Mouse (Mus musculus): ENCODE data around the gene Phactr4. TPM values are rescaled to one million over a fixed set of nuclear protein-coding genes. Genes with fewer than 3 reads are reported as not detected.

Phactr4 gene
- total and polyA plus RNA-seq, 3 experiments: 7.2 to 79.5 (median 28.7) TPM

DNA sequence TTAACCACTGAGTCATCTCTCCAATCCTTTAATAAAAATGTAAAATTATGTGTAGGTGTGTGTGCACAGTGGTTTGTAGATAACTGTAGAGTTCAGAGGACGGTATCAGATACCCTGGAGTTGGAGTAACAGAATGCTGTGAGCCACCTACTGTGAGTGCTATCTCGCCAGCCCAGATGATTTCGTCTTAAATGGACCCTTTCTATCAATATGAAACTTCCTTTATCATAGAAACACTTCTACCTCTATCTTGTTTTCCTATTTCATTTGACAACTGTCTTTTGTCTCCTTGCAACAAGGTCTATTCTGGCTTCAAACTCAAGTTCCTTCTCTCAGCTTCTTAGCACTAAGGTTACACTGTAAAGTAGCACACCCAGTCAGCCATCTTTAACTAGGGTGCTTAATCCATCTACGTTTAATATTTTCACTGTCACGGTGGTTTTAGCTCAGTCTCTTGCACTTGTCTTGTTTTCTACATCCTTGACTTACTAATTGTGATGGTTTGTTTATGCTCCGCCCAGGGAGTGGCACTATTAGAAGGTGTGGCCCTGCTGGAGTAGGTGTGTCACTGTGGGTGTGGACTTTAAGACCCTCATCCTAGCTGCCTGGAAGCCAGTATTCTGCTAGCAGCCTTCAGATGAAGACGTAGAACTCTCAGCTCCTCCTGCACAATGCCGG, 31.1 kb downstream of the Phactr4 start:
- Histone ChIP-seq H3K4me1 (ENCODE audit: control insufficient read depth in 1 of 2, insufficient read depth in 2 of 2, low read length in 2 of 2) (peaks cover 12 to 33% of the 10 kb centered on the region in 2 experiments), H3K36me3 (ENCODE audit: control insufficient read depth in 1 of 2, insufficient read depth in 2 of 2, low read length in 2 of 2) (peaks cover 0 to 42% of the 10 kb centered on the region in 2 experiments; a peak in 3 of 4 replicates), H3K4me3 (ENCODE audit: control insufficient read depth in 1 of 2, insufficient read depth in 1 of 2, low read depth in 2 of 2, low read length in 2 of 2) (no peak overlapping the region)

DNA sequence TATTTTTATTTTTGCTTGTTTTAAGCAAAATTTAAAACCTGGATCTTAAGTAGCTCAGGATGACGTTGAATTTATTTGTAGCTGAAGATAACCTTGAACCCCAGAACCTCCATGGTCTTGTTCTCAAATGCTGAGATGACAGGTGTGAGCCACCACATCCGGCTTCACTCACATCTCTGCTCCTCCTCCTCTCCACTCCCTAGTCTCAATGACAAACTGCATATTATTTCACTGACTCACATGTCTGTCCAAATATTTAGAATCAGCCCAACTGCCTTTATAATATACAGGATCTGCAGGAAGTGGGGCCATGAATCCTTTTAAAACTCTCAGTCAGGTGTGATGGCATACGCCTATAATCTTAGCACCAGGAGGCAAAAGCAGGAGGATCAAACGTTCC, 33.0 kb downstream of the Phactr4 start:
- Histone ChIP-seq H3K79me2 (ENCODE audit: control insufficient read depth, insufficient read depth, low read length, poor library complexity) (peaks cover 30% of the 10 kb centered on the region), H3K27ac (ENCODE audit: control insufficient read depth, low read depth, low read length) (no peak overlapping the region; the same call in 1 of the 2 replicates), H3K36me3 (ENCODE audit: control insufficient read depth in 1 of 2, insufficient read depth in 2 of 2, low read length in 2 of 2) (peaks cover 5 to 29% of the 10 kb centered on the region in 2 experiments), H3K9ac (ENCODE audit: control insufficient read depth, low read depth, low read length, poor library complexity, severe bottlenecking) (no peak overlapping the region), H3K27me3 (ENCODE audit: control insufficient read depth in 1 of 2, insufficient read depth in 2 of 2, low read length in 2 of 2) (no peaks in the 10 kb centered on the region), H3K4me1 (ENCODE audit: control insufficient read depth in 1 of 2, insufficient read depth in 2 of 2, low read length in 2 of 2) (peaks cover 12 to 25% of the 10 kb centered on the region in 2 experiments), H3K9me3 (replicated peaks; ENCODE audit: insufficient read depth, low read length) (no peaks in the 10 kb centered on the region), H3K4me3 (ENCODE audit: control insufficient read depth in 1 of 2, insufficient read depth in 1 of 2, low read depth in 2 of 2, low read length in 2 of 2) (no peak overlapping the region)
- no peak for TF ChIP-seq MYB (IDR thresholded peaks at IDR 0.05; ENCODE audit: low read depth, low read length)
- no peak for TF ChIP-seq MAZ (IDR thresholded peaks at IDR 0.05; ENCODE audit: low read depth, low read length)
- TF ChIP-seq ETS1 (IDR thresholded peaks at IDR 0.05; ENCODE audit: low read depth, low read length): no peak
- no peak for TF ChIP-seq MXI1 (IDR thresholded peaks at IDR 0.05; ENCODE audit: low read depth, low read length)
- TF ChIP-seq MAX (IDR thresholded peaks at IDR 0.05; ENCODE audit: low read length): no peak
- no peak for TF ChIP-seq ELF1 (IDR thresholded peaks at IDR 0.05; ENCODE audit: low read depth, low read length)
- TF ChIP-seq KAT2A (conservative IDR thresholded peaks at IDR 0.05; ENCODE audit: low read depth, low read length): no peak
- no peak for TF ChIP-seq TCF12 (IDR thresholded peaks at IDR 0.05; ENCODE audit: low read depth, low read length)
- no peak for TF ChIP-seq NELFE (IDR thresholded peaks at IDR 0.05; ENCODE audit: low read depth, low read length)
- TF ChIP-seq ZKSCAN1 (IDR thresholded peaks at IDR 0.05; ENCODE audit: low read depth, low read length): no peak
- no peak for TF ChIP-seq JUND (IDR thresholded peaks at IDR 0.05; ENCODE audit: low read depth, low read length)
- no peak for TF ChIP-seq POLR2AphosphoS5 (IDR thresholded peaks at IDR 0.05; ENCODE audit: borderline replicate concordance, low read depth, low read length)
- TF ChIP-seq CTCF (IDR thresholded peaks at IDR 0.05 in 2 of 3, conservative IDR thresholded peaks at IDR 0.05 in 1 of 3; ENCODE audit: control insufficient read depth in 1 of 3, insufficient read depth in 1 of 3, low read depth in 2 of 3, low read length in 3 of 3, poor library complexity in 1 of 3, severe bottlenecking in 1 of 3): no peak
- no peak for TF ChIP-seq MAFK (IDR thresholded peaks at IDR 0.05; ENCODE audit: borderline replicate concordance, low read depth, low read length)
- no peak for TF ChIP-seq NRF1 (IDR thresholded peaks at IDR 0.05; ENCODE audit: insufficient read depth, low read depth, low read length, poor library complexity, severe bottlenecking)
- no peak for DNase-seq (ENCODE audit: low read depth, low spot score)

More for the DNA sequence above, 31.1 kb downstream of the Phactr4 start:
- no peak overlapping the region for H3K9ac ChIP-seq (ENCODE audit: control insufficient read depth, low read depth, low read length, poor library complexity, severe bottlenecking)
- H3K9me3 ChIP-seq (replicated peaks; ENCODE audit: insufficient read depth, low read length): no peaks in the 10 kb centered on the region
- DNase-seq (ENCODE audit: low read depth, low spot score): peak; percentile 97
- TF ChIP-seq TAL1 (IDR thresholded peaks at IDR 0.05; ENCODE audit: low read length): peak; percentile 94
- peak; percentile 98 for TF ChIP-seq ETS1 (IDR thresholded peaks at IDR 0.05; ENCODE audit: low read depth, low read length)
- no peak for TF ChIP-seq USF1 (IDR thresholded peaks at IDR 0.05; ENCODE audit: low read depth, low read length)
- TF ChIP-seq POLR2AphosphoS5 (IDR thresholded peaks at IDR 0.05; ENCODE audit: borderline replicate concordance, low read depth, low read length): no peak
- TF ChIP-seq BHLHE40 (IDR thresholded peaks at IDR 0.05; ENCODE audit: borderline replicate concordance, low read depth, low read length): peak; percentile 79; the same call in 1 of the 2 replicates
- no peak; the same call in 1 of the 2 replicates for TF ChIP-seq MAX (IDR thresholded peaks at IDR 0.05; ENCODE audit: low read length)
- peak; percentile 99 for TF ChIP-seq TCF12 (IDR thresholded peaks at IDR 0.05; ENCODE audit: low read depth, low read length)
- peak; percentile 95 for TF ChIP-seq SIN3A (IDR thresholded peaks at IDR 0.05; ENCODE audit: low read length)
- no peak for TF ChIP-seq ZNF384 (IDR thresholded peaks at IDR 0.05; ENCODE audit: low read depth, low read length)
- no peak for TF ChIP-seq KAT2A (conservative IDR thresholded peaks at IDR 0.05; ENCODE audit: low read depth, low read length)
- TF ChIP-seq ZMIZ1 (IDR thresholded peaks at IDR 0.05; ENCODE audit: low read depth, low read length): peak; percentile 18; the same call in 1 of the 2 replicates
- peak; percentile 3; the same call in 1 of the 2 replicates for TF ChIP-seq TBP (IDR thresholded peaks at IDR 0.05; ENCODE audit: low read depth, low read length)
- TF ChIP-seq GATA1 (IDR thresholded peaks at IDR 0.05; ENCODE audit: low read depth, low read length): peak; percentile 100
- peak; percentile 99 for TF ChIP-seq RCOR1 (IDR thresholded peaks at IDR 0.05; ENCODE audit: low read depth, low read length)
- TF ChIP-seq HCFC1 (IDR thresholded peaks at IDR 0.05; ENCODE audit: low read depth, low read length): 0 out of 2 replicates have a peak, but pooled peaks have one; percentile 31
- no peak for TF ChIP-seq NRF1 (IDR thresholded peaks at IDR 0.05; ENCODE audit: insufficient read depth, low read depth, low read length, poor library complexity, severe bottlenecking)
- peak; percentile 82; the same call in 1 of the 2 replicates for TF ChIP-seq MAFK (IDR thresholded peaks at IDR 0.05; ENCODE audit: borderline replicate concordance, low read depth, low read length)
- no peak for TF ChIP-seq RAD21 (IDR thresholded peaks at IDR 0.05; ENCODE audit: low read depth, low read length)
- TF ChIP-seq ZKSCAN1 (IDR thresholded peaks at IDR 0.05; ENCODE audit: low read depth, low read length): no peak
- TF ChIP-seq E2F4 (IDR thresholded peaks at IDR 0.05; ENCODE audit: borderline replicate concordance, low read depth, low read length): no peak
- TF ChIP-seq POLR2AphosphoS2 (IDR thresholded peaks at IDR 0.05; ENCODE audit: low read length): no peak
- no peak for TF ChIP-seq GABPA (IDR thresholded peaks at IDR 0.05; ENCODE audit: low read depth, low read length)
- peak; percentile 99 for TF ChIP-seq EP300 (IDR thresholded peaks at IDR 0.05; ENCODE audit: low read depth in 1 of 2, low read length in 2 of 2)
- no peak for TF ChIP-seq CHD2 (IDR thresholded peaks at IDR 0.05; ENCODE audit: low read length)
- TF ChIP-seq MXI1 (IDR thresholded peaks at IDR 0.05; ENCODE audit: low read depth, low read length): peak; percentile 66
- no peak for TF ChIP-seq MEF2A (IDR thresholded peaks at IDR 0.05; ENCODE audit: extremely low read depth, insufficient replicate concordance, low read depth, low read length, poor library complexity, severe bottlenecking)
- TF ChIP-seq ELF1 (IDR thresholded peaks at IDR 0.05; ENCODE audit: low read depth, low read length): no peak
- TF ChIP-seq MYB (IDR thresholded peaks at IDR 0.05; ENCODE audit: low read depth, low read length): peak; percentile 95
- TF ChIP-seq MYC (IDR thresholded peaks at IDR 0.05; ENCODE audit: low read depth, low read length): peak; percentile 64; the same call in 1 of the 2 replicates
- TF ChIP-seq JUND (IDR thresholded peaks at IDR 0.05; ENCODE audit: low read depth, low read length): 0 out of 2 replicates have a peak, but pooled peaks have one; percentile 54
- H3K27ac ChIP-seq (ENCODE audit: control insufficient read depth, low read depth, low read length): peak overlapping the region; percentile 88
- H3K27me3 ChIP-seq (ENCODE audit: control insufficient read depth in 1 of 2, insufficient read depth in 2 of 2, low read length in 2 of 2): no peaks in the 10 kb centered on the region
- peaks cover 46% of the 10 kb centered on the region for H3K79me2 ChIP-seq (ENCODE audit: control insufficient read depth, insufficient read depth, low read length, poor library complexity)
